Mouse (Mus musculus) stomach, postnatal 0 days (tissue): ENCODE measurements around the gene Fgfr2. TPM values are rescaled to one million over a fixed set of nuclear protein-coding genes. Genes with fewer than 3 reads are reported as not detected.

Source experiments
- ATAC-seq: fragments of 200-750 bp; cut with Nextera tagmentation; 2 replicates; pipeline ENCODE4 v1.8.0; 2017; ENCODE audit not compliant: low FRiP score, low TSS enrichment
- DNase-seq: peaks from one replicate; pipeline ENCODE4 v3.0.0-alpha.2; 2016; ENCODE audit warnings: low spot score
- H3K27ac ChIP-seq: fragments of 300-500 bp; sonication (generic); replicated peaks from 2 replicates; pipeline ENCODE4 v1.5.1; 2014; ENCODE audit warnings: mild to moderate bottlenecking, control low read depth
- H3K27me3 ChIP-seq: fragments of 300-500 bp; sonication (generic); 2 replicates; pipeline ENCODE4 v1.6.1; 2014; ENCODE audit warnings: low read length; ENCODE audit not compliant: control insufficient read depth, insufficient read depth
- H3K36me3 ChIP-seq: fragments of 300-500 bp; sonication (generic); 2 replicates; pipeline ENCODE4 v1.6.1; 2014; ENCODE audit warnings: low read length, mixed read lengths; ENCODE audit not compliant: control insufficient read depth, insufficient read depth
- H3K4me1 ChIP-seq: fragments of 300-500 bp; sonication (generic); replicated peaks from 2 replicates; pipeline ENCODE4 v1.6.1; 2014; ENCODE audit warnings: antibody characterized with exemption; ENCODE audit not compliant: control insufficient read depth, insufficient read depth
- H3K4me2 ChIP-seq: fragments of 300-500 bp; sonication (generic); replicated peaks from 2 replicates; pipeline ENCODE4 v1.6.1; 2014; ENCODE audit warnings: low read depth, mild to moderate bottlenecking, control low read depth, moderate library complexity
- H3K4me3 ChIP-seq: fragments of 300-500 bp; sonication (generic); 2 replicates; pipeline ENCODE4 v1.5.1; 2014; ENCODE audit warnings: low read depth, low read length, control low read depth
- H3K9ac ChIP-seq: fragments of 300-500 bp; sonication (generic); 2 replicates; pipeline ENCODE4 v1.6.1; 2014; ENCODE audit warnings: mild to moderate bottlenecking, low read length, control low read depth, mixed read lengths
- H3K9me3 ChIP-seq: fragments of 300-500 bp; sonication (generic); 2 replicates; pipeline ENCODE4 v1.6.1; 2016; ENCODE audit warnings: low read length; ENCODE audit not compliant: control insufficient read depth
- CTCF ChIP-seq: IDR thresholded peaks from 2 replicates; pipeline ENCODE4 v1.5.1; 2016; ENCODE audit warnings: antibody characterized with exemption, low read depth, mild to moderate bottlenecking, moderate library complexity
- EP300 ChIP-seq: optimal IDR thresholded peaks from 2 replicates; pipeline ENCODE3; 2016; ENCODE audit warnings: antibody characterized with exemption
- WGBS: fragments of 180-500 bp; shearing (Covaris S2); extraction: QIAGEN DNeasy Blood & Tissue Kit; methylation state at CpG from one replicate; pipeline ENCODE4 v1.1.7; 2014; 5-methylcytosine and 5-hydroxymethylcytosine counted together
- polyA plus RNA-seq: library from polyadenylated mRNA; unstranded; fragments of >200 nt; fragmentation: Nextera tagmentation; extraction: Ambion mirVana; gene quantifications from 2 replicates; pipeline ENCODE4 v1.2.1, GENCODE M21; 2015

The Fgfr2 gene
- polyA plus RNA-seq, 1 experiment from 2014 or later: 60.8 TPM

- Histone ChIP-seq H3K36me3 (no peaks in the 10 kb centered on the region), H3K4me2 (no peak overlapping the region), H3K27me3 (no peaks in the 10 kb centered on the region), H3K4me3 (no peak overlapping the region), H3K9ac (no peak overlapping the region), H3K4me1 (no peaks in the 10 kb centered on the region), H3K27ac (no peak overlapping the region), H3K9me3 (no peaks in the 10 kb centered on the region)
- DNase-seq: no peak
- 13% methylated on average over 7 of the region's 7 CpGs for WGBS
- ATAC-seq: 0 out of 2 replicates have a peak, but pooled peaks have one; percentile 26
- TF ChIP-seq CTCF (peak; percentile 26; the same call in 1 of the 2 replicates), EP300 (no peak)
Observed at GRCm38 (mm10) chr7:131609677-131610076, 1513.5 kb downstream of the Fgfr2 start.

DNA sequence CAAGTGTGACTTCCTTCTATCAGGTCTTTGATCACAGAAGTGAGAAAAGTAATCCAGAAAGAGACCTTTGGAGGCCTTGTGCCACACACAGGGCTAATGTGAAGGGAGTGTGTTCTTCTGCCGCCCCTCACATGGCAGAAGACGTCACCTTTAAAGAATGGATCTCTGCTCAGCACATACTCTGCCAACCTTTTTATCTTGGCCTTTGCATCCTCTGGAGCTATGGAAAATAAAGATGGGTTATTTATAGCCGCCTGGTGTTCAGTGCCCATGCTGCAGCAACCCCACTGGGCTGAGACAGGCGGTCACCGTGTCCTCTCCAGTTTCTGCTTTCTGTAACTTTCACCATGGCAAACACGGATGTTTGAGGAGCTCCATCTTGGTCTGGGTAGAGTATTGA lies 1515.1 kb downstream of the Fgfr2 start:
- H3K9me3 ChIP-seq: no peaks in the 10 kb centered on the region
- 86% methylated on average over 6 of the region's 6 CpGs for WGBS
- ATAC-seq (no peak), DNase-seq (no peak)
- no peaks in the 10 kb centered on the region for H3K27me3 ChIP-seq
- no peak overlapping the region for H3K9ac ChIP-seq
- H3K4me3 ChIP-seq: no peak overlapping the region
- H3K4me1 ChIP-seq: no peaks in the 10 kb centered on the region
- TF ChIP-seq CTCF: no peak
- no peak for TF ChIP-seq EP300
- H3K36me3 ChIP-seq: no peaks in the 10 kb centered on the region
- no peak overlapping the region for H3K4me2 ChIP-seq
- no peak overlapping the region for H3K27ac ChIP-seq

DNA sequence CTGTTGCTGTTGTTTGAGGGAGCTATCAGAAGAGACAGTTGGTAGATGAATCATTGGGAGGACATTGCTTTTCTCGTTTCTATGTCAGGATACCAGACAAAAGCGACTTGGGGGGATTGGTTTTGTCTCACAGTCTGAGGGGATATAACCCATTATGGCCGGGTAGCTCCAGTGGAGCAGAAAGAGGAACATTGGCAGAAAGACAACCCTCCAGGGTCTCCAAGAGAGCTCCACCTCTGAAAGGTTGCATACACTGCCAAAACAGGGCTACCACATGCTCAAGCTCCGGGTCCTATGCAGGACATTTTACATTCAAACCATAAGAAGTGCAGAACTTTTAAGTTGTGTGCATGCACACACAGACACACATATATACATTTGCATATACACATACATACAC lies 1517.7 kb downstream of the Fgfr2 start:
- TF ChIP-seq EP300: no peak
- no peak for TF ChIP-seq CTCF
- H3K9me3 ChIP-seq: no peaks in the 10 kb centered on the region
- H3K4me1 ChIP-seq: no peaks in the 10 kb centered on the region
- no peak for ATAC-seq
- H3K4me2 ChIP-seq: no peak overlapping the region
- no peak for DNase-seq
- H3K27ac ChIP-seq: no peak overlapping the region
- H3K36me3 ChIP-seq: no peaks in the 10 kb centered on the region
- H3K27me3 ChIP-seq: no peaks in the 10 kb centered on the region
- H3K4me3 ChIP-seq: no peak overlapping the region
- no peak overlapping the region for H3K9ac ChIP-seq
- WGBS: 73% methylated on average over 4 of the region's 4 CpGs

DNA sequence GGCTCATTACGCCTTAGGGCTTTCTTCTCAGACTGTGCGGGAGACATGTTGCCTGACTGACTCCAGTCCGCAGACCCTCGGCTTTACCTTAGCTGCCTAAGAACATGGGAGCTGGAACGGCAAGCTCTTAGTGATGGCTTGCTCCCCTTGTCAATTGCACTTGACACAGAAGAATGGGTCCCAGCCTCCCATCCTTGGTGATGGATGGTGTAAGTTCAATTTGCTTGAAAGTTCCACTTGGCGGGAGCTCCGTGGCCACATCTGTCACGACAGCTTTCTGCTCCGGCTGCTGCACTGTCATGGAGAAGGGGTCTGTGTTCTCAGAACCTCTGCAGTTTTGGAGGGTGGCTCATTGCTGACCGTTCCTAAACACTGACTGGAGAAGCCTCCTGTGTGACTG lies 1518.2 kb downstream of the Fgfr2 start:
- Histone ChIP-seq H3K27me3 (no peaks in the 10 kb centered on the region), H3K4me2 (no peak overlapping the region), H3K9ac (no peak overlapping the region), H3K36me3 (no peaks in the 10 kb centered on the region), H3K9me3 (no peaks in the 10 kb centered on the region), H3K4me1 (no peaks in the 10 kb centered on the region), H3K27ac (no peak overlapping the region), H3K4me3 (no peak overlapping the region)
- TF ChIP-seq EP300 (no peak), CTCF (no peak)
- 86% methylated on average over 10 of the region's 10 CpGs for WGBS
- DNase-seq (no peak), ATAC-seq (no peak)

DNA sequence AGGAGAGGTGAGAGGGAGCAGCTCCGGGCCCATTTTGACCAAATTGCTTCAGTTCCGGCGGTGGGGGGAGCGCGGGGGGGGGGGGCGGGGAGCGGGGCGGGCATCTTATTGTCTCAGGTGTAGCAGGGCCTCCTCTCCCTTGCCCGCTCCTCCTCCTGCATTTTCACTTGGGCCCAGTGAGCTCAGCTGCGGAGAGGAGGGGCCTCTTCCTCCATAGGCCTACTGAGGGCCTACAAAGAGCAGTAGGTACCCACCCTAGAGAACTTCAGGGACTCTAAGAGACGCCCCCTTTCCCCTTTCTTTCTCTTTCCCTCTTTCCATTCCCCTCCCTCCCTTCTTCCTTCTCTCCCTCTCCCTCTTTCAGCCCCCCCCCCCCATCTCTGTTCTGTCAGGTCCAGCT lies 1520.0 kb downstream of the Fgfr2 start:
- no peak overlapping the region for H3K9ac ChIP-seq
- no peak overlapping the region for H3K4me2 ChIP-seq
- TF ChIP-seq CTCF: no peak
- no peak overlapping the region for H3K27ac ChIP-seq
- H3K4me3 ChIP-seq: no peak overlapping the region
- 3% methylated on average over 9 of the region's 11 CpGs for WGBS
- no peaks in the 10 kb centered on the region for H3K27me3 ChIP-seq
- DNase-seq: no peak
- H3K9me3 ChIP-seq: no peaks in the 10 kb centered on the region
- ATAC-seq: no peak
- H3K36me3 ChIP-seq: no peaks in the 10 kb centered on the region
- H3K4me1 ChIP-seq: no peaks in the 10 kb centered on the region

DNA sequence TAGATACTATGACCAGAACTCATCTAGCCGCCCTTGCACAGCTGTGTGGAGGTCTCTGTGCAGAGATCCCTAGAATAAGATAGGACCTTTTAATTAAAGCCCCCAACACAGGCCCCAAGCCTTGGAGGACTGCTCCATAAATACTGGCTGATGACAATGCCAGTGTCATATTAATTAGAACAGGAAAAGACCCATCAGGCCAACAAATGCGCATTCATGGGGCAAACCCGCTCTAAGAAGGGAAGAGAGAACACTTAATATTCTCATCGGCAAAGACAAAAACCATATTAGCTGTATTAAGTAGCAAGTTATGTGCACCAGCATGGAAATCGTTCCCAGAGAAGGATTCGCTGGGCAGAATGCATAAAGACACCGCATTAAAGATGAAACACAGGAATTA lies 1521.0 kb downstream of the Fgfr2 start:
- TF ChIP-seq EP300: no peak
- no peak for TF ChIP-seq CTCF
- Histone ChIP-seq H3K4me1 (no peaks in the 10 kb centered on the region), H3K27ac (no peak overlapping the region), H3K27me3 (no peaks in the 10 kb centered on the region), H3K9me3 (no peaks in the 10 kb centered on the region), H3K9ac (no peak overlapping the region), H3K36me3 (no peaks in the 10 kb centered on the region), H3K4me3 (no peak overlapping the region), H3K4me2 (no peak overlapping the region)
- no peak for ATAC-seq
- no peak for DNase-seq
- 83% methylated on average over 7 of the region's 7 CpGs for WGBS

- H3K9ac ChIP-seq: no peak overlapping the region
- no peak overlapping the region for H3K4me2 ChIP-seq
- H3K9me3 ChIP-seq: no peaks in the 10 kb centered on the region
- DNase-seq: peak; percentile 46
- H3K27me3 ChIP-seq: no peaks in the 10 kb centered on the region
- ATAC-seq: no peak
- no peak overlapping the region for H3K4me3 ChIP-seq
- H3K27ac ChIP-seq: no peak overlapping the region
- WGBS: 6% methylated on average over 5 of the region's 5 CpGs
- H3K4me1 ChIP-seq: no peaks in the 10 kb centered on the region
- peak; percentile 65 for TF ChIP-seq CTCF
- no peak for TF ChIP-seq EP300
- H3K36me3 ChIP-seq: no peaks in the 10 kb centered on the region
Observed at GRCm38 (mm10) chr7:131598483-131598824, 1524.7 kb downstream of the Fgfr2 start.
